Mouse (Mus musculus) frontal cortex, adult (tissue): ENCODE results near the gene Rtn4r.

Source experiments
- ATAC-seq: cut with Nextera tagmentation; 2 replicates; pipeline ENCODE4 v1.9.2; 2017; ENCODE audit warnings: mild to moderate bottlenecking, moderate library complexity, mixed read lengths; ENCODE audit not compliant: low TSS enrichment

Gene Rtn4r

GRCm38 (mm10) chr16:18127241-18127861 is at the start of gene Rtn4r:
TSS of gene Rtn4r (plus strand) at chr16:18127642.
- peak; percentile 41 for ATAC-seq

GRCm38 (mm10) chr16:18078314-18079015 is 49.0 kb upstream of the Rtn4r start:
- ATAC-seq = no peak

GRCm38 (mm10) chr16:18079300-18079699 is 48.1 kb upstream of the Rtn4r start:
- ATAC-seq = no peak

- ATAC-seq = no peak
Observed at GRCm38 (mm10) chr16:18080171-18080570, 47.3 kb upstream of the Rtn4r start.

- ATAC-seq = no peak
Observed at GRCm38 (mm10) chr16:18081149-18081827, 46.2 kb upstream of the Rtn4r start.

GRCm38 (mm10) chr16:18082291-18082690 is 45.2 kb upstream of the Rtn4r start:
- ATAC-seq = no peak

GRCm38 (mm10) chr16:18083231-18083951 is 44.1 kb upstream of the Rtn4r start:
- ATAC-seq = peak; percentile 71

GRCm38 (mm10) chr16:18084262-18084661 is 43.2 kb upstream of the Rtn4r start:
- no peak for ATAC-seq

GRCm38 (mm10) chr16:18087101-18087500 is 40.3 kb upstream of the Rtn4r start:
- no peak for ATAC-seq

GRCm38 (mm10) chr16:18096348-18096747 is 31.1 kb upstream of the Rtn4r start:
- no peak for ATAC-seq

- no peak for ATAC-seq
Observed at GRCm38 (mm10) chr16:18102816-18103215, 24.6 kb upstream of the Rtn4r start.

GRCm38 (mm10) chr16:18103366-18103765 is 24.1 kb upstream of the Rtn4r start:
- no peak for ATAC-seq

- ATAC-seq = no peak
Observed at GRCm38 (mm10) chr16:18103808-18104207, 23.6 kb upstream of the Rtn4r start.

- ATAC-seq = peak; percentile 88
Observed at GRCm38 (mm10) chr16:18108221-18108966, 19.0 kb upstream of the Rtn4r start.

- ATAC-seq = no peak
Observed at GRCm38 (mm10) chr16:18111042-18111441, 16.4 kb upstream of the Rtn4r start.

GRCm38 (mm10) chr16:18116467-18116866 is 11.0 kb upstream of the Rtn4r start:
- ATAC-seq = no peak

- no peak for ATAC-seq
Observed at GRCm38 (mm10) chr16:18118285-18118684, 9.2 kb upstream of the Rtn4r start.

- ATAC-seq = peak; percentile 94
Observed at GRCm38 (mm10) chr16:18119031-18119730, 8.3 kb upstream of the Rtn4r start.

GRCm38 (mm10) chr16:18122740-18123139 is 4.7 kb upstream of the Rtn4r start:
- ATAC-seq = no peak

GRCm38 (mm10) chr16:18123471-18123870 is 4.0 kb upstream of the Rtn4r start:
- no peak for ATAC-seq

GRCm38 (mm10) chr16:18124040-18124439 is 3.4 kb upstream of the Rtn4r start:
- ATAC-seq = no peak
